Mouse (Mus musculus) limb, embryonic 15.5 days (tissue): ENCODE data around the gene Pilrb2. TPM values are rescaled to one million over a fixed set of nuclear protein-coding genes. Genes with fewer than 3 reads are reported as not detected.

Experiments used
- ATAC-seq: fragments of 200-750 bp; cut with Nextera tagmentation; 2 replicates; pipeline ENCODE4 v1.8.0; 2017; ENCODE audit warnings: low read depth, moderate TSS enrichment; ENCODE audit not compliant: insufficient number of reproducible peaks, low FRiP score, low TSS enrichment
- H3K27ac ChIP-seq: fragments of 300-500 bp; sonication (generic); 2 replicates; pipeline ENCODE4 v1.5.1; 2015; ENCODE audit warnings: moderate library complexity, mild to moderate bottlenecking, inconsistent platforms
- H3K27me3 ChIP-seq: fragments of 300-500 bp; sonication (generic); 2 replicates; pipeline ENCODE4 v1.6.1; 2015; ENCODE audit warnings: inconsistent platforms
- H3K36me3 ChIP-seq: fragments of 300-500 bp; sonication (generic); 2 replicates; pipeline ENCODE4 v1.6.1; 2015; ENCODE audit warnings: inconsistent platforms
- H3K4me1 ChIP-seq: fragments of 300-500 bp; sonication (generic); 2 replicates; pipeline ENCODE4 v1.6.1; 2015; ENCODE audit warnings: inconsistent platforms
- H3K4me2 ChIP-seq: fragments of 300-500 bp; sonication (generic); 2 replicates; pipeline ENCODE4 v1.6.1; 2015; ENCODE audit warnings: mild to moderate bottlenecking, inconsistent platforms
- H3K4me3 ChIP-seq: fragments of 300-500 bp; sonication (generic); 2 replicates; pipeline ENCODE4 v1.5.1; 2015; ENCODE audit warnings: mild to moderate bottlenecking, inconsistent platforms
- H3K9ac ChIP-seq: fragments of 300-500 bp; sonication (generic); 2 replicates; pipeline ENCODE4 v1.6.1; 2015; ENCODE audit warnings: inconsistent platforms
- H3K9me3 ChIP-seq: fragments of 300-500 bp; sonication (generic); 2 replicates; pipeline ENCODE4 v1.6.1; 2016; ENCODE audit warnings: inconsistent platforms
- WGBS: fragments of 180-500 bp; shearing (Covaris S2); methylation state at CpG from one replicate; pipeline ENCODE4 v1.1.7; 2015; 5-methylcytosine and 5-hydroxymethylcytosine counted together
- polyA plus RNA-seq: library from polyadenylated mRNA; unstranded; fragments of >200 nt; fragmentation: Nextera tagmentation; extraction: Ambion mirVana; gene quantifications from 2 replicates; pipeline ENCODE4 v1.2.1, GENCODE M21; 2015

The Pilrb2 gene
- polyA plus RNA-seq, 1 experiment from 2014 or later: 1.2 TPM

DNA sequence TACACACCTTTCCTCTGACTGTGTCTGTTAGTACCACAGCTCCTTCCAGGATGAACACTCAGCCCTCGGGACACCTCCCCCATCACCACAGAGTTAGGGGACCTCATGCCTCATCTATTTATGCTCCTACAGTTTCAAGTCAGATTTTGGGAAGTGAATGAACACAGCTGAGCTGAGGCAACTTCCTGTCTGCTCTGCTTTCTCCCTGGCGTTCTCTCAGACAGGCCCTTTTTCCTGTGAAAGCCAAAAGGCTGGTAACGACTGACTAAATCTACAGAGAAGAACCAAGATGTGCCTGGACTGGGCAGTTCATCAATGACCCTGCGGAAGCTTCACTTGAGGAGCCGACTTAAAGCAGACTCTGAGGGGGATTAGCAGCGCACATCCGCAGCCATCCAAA is 41.4 kb downstream of the Pilrb2 start:
- H3K36me3 ChIP-seq: no peaks in the 10 kb centered on the region
- H3K9ac ChIP-seq: no peak overlapping the region
- H3K9me3 ChIP-seq: no peaks in the 10 kb centered on the region
- H3K4me2 ChIP-seq: no peak overlapping the region
- no peaks in the 10 kb centered on the region for H3K27me3 ChIP-seq
- H3K27ac ChIP-seq: no peak overlapping the region
- no peaks in the 10 kb centered on the region for H3K4me1 ChIP-seq
- no peak for ATAC-seq
- 80% methylated on average over 7 of the region's 7 CpGs for WGBS
- H3K4me3 ChIP-seq: no peak overlapping the region

- no peak overlapping the region for H3K4me2 ChIP-seq
- H3K27me3 ChIP-seq: no peaks in the 10 kb centered on the region
- H3K4me1 ChIP-seq: no peaks in the 10 kb centered on the region
- no peak for ATAC-seq
- H3K4me3 ChIP-seq: no peak overlapping the region
- H3K9me3 ChIP-seq: no peaks in the 10 kb centered on the region
- no peaks in the 10 kb centered on the region for H3K36me3 ChIP-seq
- 81% methylated on average over 6 of the region's 6 CpGs for WGBS
- H3K27ac ChIP-seq: no peak overlapping the region
- H3K9ac ChIP-seq: no peak overlapping the region
Observed at GRCm38 (mm10) chr5:137828694-137829093, 42.9 kb downstream of the Pilrb2 start.

DNA sequence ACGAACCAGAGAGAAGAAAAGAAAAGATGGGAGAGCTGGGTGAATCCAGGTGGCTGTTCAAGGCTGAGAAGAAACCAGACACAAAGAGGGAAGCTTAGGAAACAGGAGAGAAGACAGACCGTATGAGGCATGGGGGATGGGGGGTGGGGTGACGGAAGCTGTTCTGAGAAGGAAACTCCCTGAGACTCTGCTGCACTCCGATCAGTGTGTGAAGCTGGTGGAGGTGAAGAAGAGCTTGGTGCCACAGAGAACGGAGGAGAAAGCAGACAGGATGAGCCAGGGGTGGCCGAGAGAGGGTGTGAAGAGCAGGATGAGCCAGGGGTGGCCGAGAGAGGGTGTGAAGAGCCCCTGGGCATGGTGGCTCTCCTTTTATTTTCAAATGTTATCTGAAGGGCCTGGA is 45.2 kb downstream of the Pilrb2 start:
- no peak overlapping the region for H3K4me3 ChIP-seq
- H3K9me3 ChIP-seq: no peaks in the 10 kb centered on the region
- no peak overlapping the region for H3K9ac ChIP-seq
- H3K4me1 ChIP-seq: no peaks in the 10 kb centered on the region
- H3K27me3 ChIP-seq: no peaks in the 10 kb centered on the region
- H3K4me2 ChIP-seq: no peak overlapping the region
- no peaks in the 10 kb centered on the region for H3K36me3 ChIP-seq
- 40% methylated on average over 7 of the region's 7 CpGs for WGBS
- no peak overlapping the region for H3K27ac ChIP-seq
- no peak for ATAC-seq

- Histone ChIP-seq H3K4me3 (no peak overlapping the region), H3K27ac (no peak overlapping the region), H3K36me3 (no peaks in the 10 kb centered on the region), H3K4me1 (no peaks in the 10 kb centered on the region), H3K27me3 (no peaks in the 10 kb centered on the region), H3K9ac (no peak overlapping the region), H3K4me2 (no peak overlapping the region), H3K9me3 (no peaks in the 10 kb centered on the region)
- no peak for ATAC-seq
- WGBS: 74% methylated on average over 2 of the region's 2 CpGs
Observed at GRCm38 (mm10) chr5:137825971-137826370, 45.6 kb downstream of the Pilrb2 start.

DNA sequence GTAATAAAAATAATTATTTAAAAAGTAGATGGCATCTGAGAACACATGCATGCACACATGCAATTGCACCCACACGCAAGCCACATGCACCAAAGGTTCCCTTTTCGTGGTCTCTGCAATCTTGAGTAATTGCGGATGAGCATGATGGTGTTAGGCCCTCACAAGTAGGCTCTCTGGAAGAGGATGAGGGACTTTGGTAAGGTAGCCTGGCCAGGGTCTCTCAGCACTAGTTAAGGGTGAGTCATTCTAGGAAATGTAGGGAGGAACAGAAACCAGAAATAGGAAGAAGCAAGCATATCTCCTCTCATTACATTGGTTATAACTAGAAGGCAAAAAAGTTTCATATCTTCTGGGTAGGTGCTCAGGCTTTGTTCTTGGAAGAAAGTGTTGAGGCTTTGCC is 46.6 kb downstream of the Pilrb2 start:
- H3K4me2 ChIP-seq: no peak overlapping the region
- H3K27ac ChIP-seq: no peak overlapping the region
- H3K9ac ChIP-seq: no peak overlapping the region
- WGBS: 89% methylated on average over 3 of the region's 3 CpGs
- H3K4me3 ChIP-seq: no peak overlapping the region
- ATAC-seq: no peak
- H3K9me3 ChIP-seq: no peaks in the 10 kb centered on the region
- H3K36me3 ChIP-seq: no peaks in the 10 kb centered on the region
- H3K4me1 ChIP-seq: no peaks in the 10 kb centered on the region
- no peaks in the 10 kb centered on the region for H3K27me3 ChIP-seq

- Histone ChIP-seq H3K9me3 (no peaks in the 10 kb centered on the region), H3K9ac (no peak overlapping the region), H3K4me1 (no peaks in the 10 kb centered on the region), H3K4me3 (no peak overlapping the region), H3K4me2 (no peak overlapping the region), H3K27me3 (no peaks in the 10 kb centered on the region), H3K27ac (no peak overlapping the region), H3K36me3 (no peaks in the 10 kb centered on the region)
- WGBS: 84% methylated on average over 6 of the region's 6 CpGs
- no peak for ATAC-seq
Observed at GRCm38 (mm10) chr5:137823455-137824045, 48.1 kb downstream of the Pilrb2 start.

DNA sequence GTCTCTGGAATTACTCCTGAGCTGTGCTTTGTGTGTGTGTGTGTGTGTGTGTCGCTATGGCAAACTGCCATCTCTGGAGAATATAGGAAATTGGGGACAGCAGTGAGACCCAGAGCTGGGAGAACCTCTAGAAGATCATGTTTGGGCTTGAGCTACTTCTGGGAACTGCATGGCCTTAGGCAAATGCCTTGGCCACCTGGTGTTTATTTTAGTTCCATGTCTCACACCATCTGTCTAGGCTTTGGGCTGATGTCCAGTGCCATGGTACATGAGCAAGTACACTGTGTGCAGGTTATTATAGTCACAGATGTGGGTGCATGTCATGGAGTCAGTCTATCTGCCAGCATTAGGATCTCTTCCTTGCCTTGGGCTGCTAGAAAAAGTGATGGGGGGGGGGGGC is 49.0 kb downstream of the Pilrb2 start:
- 65% methylated on average over 1 of the region's 1 CpGs for WGBS
- Histone ChIP-seq H3K4me2 (no peak overlapping the region), H3K27ac (no peak overlapping the region), H3K9ac (no peak overlapping the region), H3K9me3 (no peaks in the 10 kb centered on the region), H3K36me3 (no peaks in the 10 kb centered on the region), H3K4me1 (no peaks in the 10 kb centered on the region), H3K4me3 (no peak overlapping the region), H3K27me3 (no peaks in the 10 kb centered on the region)
- no peak for ATAC-seq

DNA sequence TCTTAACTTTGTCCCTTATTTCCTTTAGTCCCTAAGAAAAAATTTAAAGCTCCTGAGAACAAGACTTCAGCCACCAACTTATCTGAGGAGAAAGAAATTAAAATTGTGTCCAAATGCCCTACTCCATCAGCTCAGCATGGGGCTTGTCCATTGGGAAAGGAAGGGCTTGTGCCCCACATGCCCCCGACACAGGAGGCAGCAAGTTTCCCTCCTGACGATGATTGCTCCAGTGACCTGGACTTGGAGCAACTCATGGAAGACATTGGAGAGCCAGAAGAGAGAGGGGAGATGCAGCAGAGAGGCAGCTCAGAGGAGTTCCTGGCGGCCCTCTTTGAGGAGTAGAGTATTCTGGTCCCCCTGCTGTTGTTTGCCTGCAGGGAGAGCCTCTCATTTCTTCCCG is 49.5 kb downstream of the Pilrb2 start:
- H3K4me2 ChIP-seq: no peak overlapping the region
- no peak overlapping the region for H3K9ac ChIP-seq
- no peaks in the 10 kb centered on the region for H3K9me3 ChIP-seq
- ATAC-seq: no peak
- no peak overlapping the region for H3K27ac ChIP-seq
- 67% methylated on average over 4 of the region's 4 CpGs for WGBS
- H3K4me1 ChIP-seq: no peaks in the 10 kb centered on the region
- no peaks in the 10 kb centered on the region for H3K36me3 ChIP-seq
- no peak overlapping the region for H3K4me3 ChIP-seq
- H3K27me3 ChIP-seq: no peaks in the 10 kb centered on the region

DNA sequence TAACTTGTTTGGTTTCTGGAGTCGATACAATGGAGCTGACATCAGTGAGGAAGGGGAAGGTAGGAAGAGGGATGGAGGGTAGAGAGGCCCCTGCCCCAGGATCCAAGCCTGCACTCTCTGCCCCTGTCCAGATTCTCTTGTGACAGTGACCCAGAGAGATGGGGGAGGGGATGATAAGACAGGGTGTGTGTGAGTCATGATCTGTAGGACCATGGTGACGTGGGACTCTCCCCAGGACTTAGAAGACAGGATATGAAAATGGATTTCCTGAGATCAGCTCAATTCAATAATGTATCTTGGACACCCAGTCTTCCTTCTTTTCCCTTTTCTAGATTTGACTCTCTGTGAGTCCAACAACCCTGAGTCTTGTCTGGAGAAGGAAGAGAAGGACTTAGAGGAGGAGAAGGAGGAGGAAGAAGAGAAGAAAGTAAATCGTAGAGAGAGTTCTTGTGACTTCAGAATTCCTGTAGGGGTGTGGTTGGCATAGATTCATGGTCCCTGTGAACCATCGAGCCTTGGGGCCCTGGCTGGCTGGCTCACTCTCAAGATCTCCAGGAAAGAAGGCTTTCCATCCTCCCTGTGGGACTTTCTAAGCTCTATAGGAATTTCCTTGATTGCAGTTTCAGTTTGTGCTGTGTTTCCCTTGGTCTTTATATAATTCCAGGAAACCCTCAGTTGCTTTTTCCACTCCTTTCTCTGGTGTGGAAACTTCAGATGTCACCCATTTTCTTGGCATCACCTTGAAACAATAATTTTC is 54.0 kb downstream of the Pilrb2 start:
- H3K27me3 ChIP-seq: no peaks in the 10 kb centered on the region
- H3K9me3 ChIP-seq: no peaks in the 10 kb centered on the region
- H3K27ac ChIP-seq: no peak overlapping the region
- H3K36me3 ChIP-seq: 0 out of 2 replicates have a peak, but pooled peaks cover 2% of the 10 kb centered on the region
- no peak overlapping the region for H3K9ac ChIP-seq
- WGBS: 61% methylated on average over 4 of the region's 4 CpGs
- no peak for ATAC-seq
- no peaks in the 10 kb centered on the region for H3K4me1 ChIP-seq
- H3K4me3 ChIP-seq: no peak overlapping the region
- no peak overlapping the region for H3K4me2 ChIP-seq

Other genes starting within 250 kb of the Pilrb2 start
- gene Fbxo24, start 242.8 kb downstream of the Pilrb2 start, polyA plus RNA-seq: 0.09 TPM in 1 of 2 replicates, not detected in the other
- gene Lrch4, start 242.7 kb downstream of the Pilrb2 start, polyA plus RNA-seq: 32.8 and 34.1 TPM in 2 replicates
- gene Gm20605, start 242.6 kb downstream of the Pilrb2 start, polyA plus RNA-seq: 8.0 and 8.5 TPM in 2 replicates
- 4.8 and 6.0 TPM in 2 replicates for gene Sap25, start 230.5 kb downstream of the Pilrb2 start, polyA plus RNA-seq
- 0.19 and 0.38 TPM in 2 replicates for gene Irs3, start 226.1 kb downstream of the Pilrb2 start, polyA plus RNA-seq
- 15.9 and 17.4 TPM in 2 replicates for gene Agfg2, start 187.1 kb downstream of the Pilrb2 start, polyA plus RNA-seq
- 1.9 and 3.5 TPM in 2 replicates for gene Nyap1, start 130.2 kb downstream of the Pilrb2 start, polyA plus RNA-seq
- 169 and 197 TPM in 2 replicates for gene Tsc22d4, start 126.1 kb downstream of the Pilrb2 start, polyA plus RNA-seq
- gene Ppp1r35, start 93.0 kb downstream of the Pilrb2 start, polyA plus RNA-seq: 22.2 and 27.8 TPM in 2 replicates
- 8.7 and 9.2 TPM in 2 replicates for gene Mepce, start 84.2 kb downstream of the Pilrb2 start, polyA plus RNA-seq
- gene Zcwpw1, start 84.0 kb downstream of the Pilrb2 start, polyA plus RNA-seq: 19.7 and 24.4 TPM in 2 replicates
- gene Pilra, start 35.5 kb downstream of the Pilrb2 start, polyA plus RNA-seq: 0.58 and 1.2 TPM in 2 replicates
- gene Pilrb1, start 13.7 kb downstream of the Pilrb2 start, polyA plus RNA-seq: 0.29 and 0.40 TPM in 2 replicates
- gene Cyp3a13, start 49.8 kb upstream of the Pilrb2 start, polyA plus RNA-seq: 0.15 and 0.19 TPM in 2 replicates
- gene Gjc3, start 91.3 kb upstream of the Pilrb2 start, polyA plus RNA-seq: 0.40 and 0.67 TPM in 2 replicates
- gene Azgp1, start 109.7 kb upstream of the Pilrb2 start, polyA plus RNA-seq: not detected in 2 replicates
- gene Smok3a, start 149.4 kb upstream of the Pilrb2 start, polyA plus RNA-seq: not detected in 2 replicates
- gene Smok3b, start 149.6 kb upstream of the Pilrb2 start, polyA plus RNA-seq: not detected in 2 replicates
- not detected in 2 replicates for gene Smok3c, start 181.4 kb upstream of the Pilrb2 start, polyA plus RNA-seq
- gene Zkscan1, start 213.3 kb upstream of the Pilrb2 start, polyA plus RNA-seq: 15.6 and 17.0 TPM in 2 replicates
- 52.8 and 56.5 TPM in 2 replicates for gene Zscan21, start 245.1 kb upstream of the Pilrb2 start, polyA plus RNA-seq